Mouse (Mus musculus): Measurements from ENCODE around the gene Cgnl1. TPM values are rescaled to one million over a fixed set of nuclear protein-coding genes. Genes with fewer than 3 reads are reported as not detected.

Gene Cgnl1
- polyA plus RNA-seq, 1 experiment = 73.6 TPM

GRCm38 (mm10) chr9:71710776-71711175, 60.6 kb downstream of the Cgnl1 start:
- H3K27ac ChIP-seq (replicated peaks; ENCODE audit: low read depth, low read length) = no peak overlapping the region
- H3K4me3 ChIP-seq (ENCODE audit: insufficient read depth, low read depth, low read length) = no peak overlapping the region
- H3K4me1 ChIP-seq (ENCODE audit: control insufficient read depth, insufficient read depth, insufficient read length, low read length) = peaks cover 4% of the 10 kb centered on the region; the same call in 1 of the 2 replicates

- H3K4me3 ChIP-seq (ENCODE audit: insufficient read depth, low read depth, low read length) = no peak overlapping the region
- no peak overlapping the region for H3K27ac ChIP-seq (replicated peaks; ENCODE audit: low read depth, low read length)
- peaks cover 4% of the 10 kb centered on the region; the same call in 1 of the 2 replicates for H3K4me1 ChIP-seq (ENCODE audit: control insufficient read depth, insufficient read depth, insufficient read length, low read length)
These were observed 62.2 kb downstream of the Cgnl1 start for GRCm38 (mm10) chr9:71709199-71709598.

GRCm38 (mm10) chr9:71707989-71708388, 63.4 kb downstream of the Cgnl1 start:
- Histone ChIP-seq H3K4me1 (ENCODE audit: control insufficient read depth, insufficient read depth, insufficient read length, low read length) (peaks cover 4% of the 10 kb centered on the region; the same call in 1 of the 2 replicates), H3K4me3 (ENCODE audit: insufficient read depth, low read depth, low read length) (no peak overlapping the region), H3K27ac (replicated peaks; ENCODE audit: low read depth, low read length) (no peak overlapping the region)

- Histone ChIP-seq H3K4me3 (ENCODE audit: insufficient read depth, low read depth, low read length) (no peak overlapping the region), H3K4me1 (ENCODE audit: control insufficient read depth, insufficient read depth, insufficient read length, low read length) (no peaks in the 10 kb centered on the region), H3K27ac (replicated peaks; ENCODE audit: low read depth, low read length) (no peak overlapping the region)
These were observed 66.9 kb downstream of the Cgnl1 start for GRCm38 (mm10) chr9:71704332-71705014.

DNA sequence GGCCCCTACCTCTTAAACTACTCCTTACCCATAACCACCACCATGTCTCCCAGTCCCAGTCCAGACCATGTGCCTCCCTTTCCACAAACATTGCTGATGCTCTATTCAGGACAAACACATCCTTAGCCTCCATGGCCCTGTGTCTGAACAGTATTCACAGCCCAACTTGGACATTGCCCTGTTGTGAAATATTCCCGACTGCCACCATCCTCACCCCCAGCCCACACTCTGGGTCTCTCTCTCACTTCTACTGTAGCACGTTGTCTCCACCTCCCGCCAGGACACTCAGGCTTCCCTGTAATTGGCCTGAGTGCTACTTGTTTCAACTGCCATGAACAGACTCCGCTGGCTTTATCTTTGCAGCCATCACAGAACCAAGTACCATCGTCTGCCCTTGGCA, 72.3 kb downstream of the Cgnl1 start:
- H3K4me3 ChIP-seq (ENCODE audit: insufficient read depth, low read depth, low read length) = no peak overlapping the region
- peaks cover 20% of the 10 kb centered on the region for H3K4me1 ChIP-seq (ENCODE audit: control insufficient read depth, insufficient read depth, insufficient read length, low read length)
- no peak overlapping the region for H3K27ac ChIP-seq (replicated peaks; ENCODE audit: low read depth, low read length)

GRCm38 (mm10) chr9:71698116-71698515, 73.3 kb downstream of the Cgnl1 start:
- Histone ChIP-seq H3K4me1 (ENCODE audit: control insufficient read depth, insufficient read depth, insufficient read length, low read length) (peaks cover 24% of the 10 kb centered on the region), H3K27ac (replicated peaks; ENCODE audit: low read depth, low read length) (no peak overlapping the region; the same call in 1 of the 2 replicates), H3K4me3 (ENCODE audit: insufficient read depth, low read depth, low read length) (no peak overlapping the region)

DNA sequence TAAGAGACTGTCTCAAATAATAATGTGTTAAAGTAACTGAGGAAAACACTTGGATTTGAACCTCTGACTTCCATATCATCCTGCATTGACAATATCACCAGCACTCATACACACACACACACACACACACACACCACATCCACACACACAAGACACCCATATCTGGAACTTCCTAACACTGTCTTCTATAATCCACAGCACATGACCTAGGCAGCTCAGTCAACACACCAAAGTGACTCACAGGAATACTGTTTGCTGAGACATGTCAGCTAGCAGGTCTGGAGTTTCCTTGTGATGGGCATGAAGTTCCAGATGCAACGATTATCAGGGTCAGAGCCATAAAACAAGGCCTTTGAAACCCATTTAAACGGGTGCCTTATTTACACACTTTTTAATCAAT, 74.2 kb downstream of the Cgnl1 start:
- Histone ChIP-seq H3K4me3 (ENCODE audit: insufficient read depth, low read depth, low read length) (no peak overlapping the region), H3K4me1 (ENCODE audit: control insufficient read depth, insufficient read depth, insufficient read length, low read length) (peaks cover 28% of the 10 kb centered on the region), H3K27ac (replicated peaks; ENCODE audit: low read depth, low read length) (peak overlapping the region; percentile 43)

DNA sequence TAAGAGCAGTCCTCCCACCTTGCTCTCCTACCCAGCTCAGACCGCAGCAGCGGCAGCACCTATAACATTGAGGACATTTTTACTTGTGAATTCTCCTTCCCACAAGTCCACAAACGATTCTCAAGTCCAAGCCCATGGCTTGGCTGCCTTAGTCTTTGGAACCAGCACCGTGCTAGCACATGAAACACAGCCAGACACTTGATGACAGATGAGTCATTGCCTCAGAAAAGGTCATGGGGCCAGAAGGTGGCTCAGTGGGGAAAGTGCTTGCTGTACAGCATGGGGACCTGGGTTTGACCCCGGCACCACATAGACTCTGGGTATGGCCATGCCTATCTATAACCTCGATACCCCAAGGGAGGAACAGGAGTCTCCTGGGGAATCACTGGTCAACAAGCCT, 74.6 kb downstream of the Cgnl1 start:
- no peak overlapping the region for H3K4me3 ChIP-seq (ENCODE audit: insufficient read depth, low read depth, low read length)
- H3K4me1 ChIP-seq (ENCODE audit: control insufficient read depth, insufficient read depth, insufficient read length, low read length) = peaks cover 28% of the 10 kb centered on the region
- peak overlapping the region; percentile 45 for H3K27ac ChIP-seq (replicated peaks; ENCODE audit: low read depth, low read length)

DNA sequence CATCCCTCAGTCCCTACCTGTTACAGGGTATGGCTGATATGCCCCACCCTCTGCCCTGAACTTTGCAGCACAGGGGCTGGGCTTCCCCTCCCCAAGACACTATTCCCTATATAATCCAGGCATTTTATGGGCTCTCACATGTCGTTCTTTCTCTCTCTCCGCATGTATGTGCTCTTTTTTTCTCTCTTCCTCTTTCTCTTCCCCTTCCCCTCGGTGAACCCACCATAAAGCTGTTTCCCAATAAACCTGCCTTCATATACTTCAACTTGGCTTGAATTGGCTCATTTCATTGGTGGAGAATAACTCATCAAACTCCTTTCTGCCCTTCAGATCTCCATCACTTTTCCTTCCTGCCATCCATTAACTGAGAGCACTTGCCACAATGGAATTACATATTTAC, 76.3 kb downstream of the Cgnl1 start:
- H3K27ac ChIP-seq (replicated peaks; ENCODE audit: low read depth, low read length) = no peak overlapping the region
- peaks cover 34% of the 10 kb centered on the region for H3K4me1 ChIP-seq (ENCODE audit: control insufficient read depth, insufficient read depth, insufficient read length, low read length)
- H3K4me3 ChIP-seq (ENCODE audit: insufficient read depth, low read depth, low read length) = no peak overlapping the region

GRCm38 (mm10) chr9:71694223-71694622, 77.2 kb downstream of the Cgnl1 start:
- Histone ChIP-seq H3K27ac (replicated peaks; ENCODE audit: low read depth, low read length) (peak overlapping the region; percentile 10), H3K4me3 (ENCODE audit: insufficient read depth, low read depth, low read length) (no peak overlapping the region), H3K4me1 (ENCODE audit: control insufficient read depth, insufficient read depth, insufficient read length, low read length) (peaks cover 39% of the 10 kb centered on the region)

GRCm38 (mm10) chr9:71693771-71694170, 77.6 kb downstream of the Cgnl1 start:
- Histone ChIP-seq H3K4me3 (ENCODE audit: insufficient read depth, low read depth, low read length) (no peak overlapping the region), H3K27ac (replicated peaks; ENCODE audit: low read depth, low read length) (peak overlapping the region; percentile 10; the same call in 1 of the 2 replicates), H3K4me1 (ENCODE audit: control insufficient read depth, insufficient read depth, insufficient read length, low read length) (peaks cover 39% of the 10 kb centered on the region)

GRCm38 (mm10) chr9:71692165-71692564, 79.2 kb downstream of the Cgnl1 start:
- Histone ChIP-seq H3K4me3 (ENCODE audit: insufficient read depth, low read depth, low read length) (no peak overlapping the region), H3K27ac (replicated peaks; ENCODE audit: low read depth, low read length) (no peak overlapping the region), H3K4me1 (ENCODE audit: control insufficient read depth, insufficient read depth, insufficient read length, low read length) (peaks cover 38% of the 10 kb centered on the region)

GRCm38 (mm10) chr9:71689369-71690073, 81.9 kb downstream of the Cgnl1 start:
- Histone ChIP-seq H3K27ac (replicated peaks; ENCODE audit: low read depth, low read length) (no peak overlapping the region), H3K4me3 (ENCODE audit: insufficient read depth, low read depth, low read length) (no peak overlapping the region), H3K4me1 (ENCODE audit: control insufficient read depth, insufficient read depth, insufficient read length, low read length) (peaks cover 27% of the 10 kb centered on the region; the same call in 1 of the 2 replicates)

DNA sequence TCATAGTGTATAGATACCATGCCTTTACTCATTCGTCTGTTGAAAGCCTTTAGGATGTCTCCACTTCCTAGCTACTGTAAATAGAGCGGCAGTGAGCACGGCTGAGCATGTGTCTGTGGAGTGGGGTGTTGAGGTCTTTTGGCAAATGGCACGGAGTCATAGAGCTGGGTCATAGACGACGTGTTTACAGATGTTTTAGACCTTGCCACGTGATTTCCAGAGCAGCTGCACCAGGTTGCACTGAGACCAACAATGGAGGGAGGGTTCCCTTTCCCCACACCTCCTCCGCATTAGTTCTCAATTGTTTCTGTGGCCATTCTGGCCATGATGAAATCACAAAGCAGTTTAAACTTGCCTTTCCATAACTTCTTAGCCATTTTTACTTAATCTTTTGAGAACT, 84.9 kb downstream of the Cgnl1 start:
- Histone ChIP-seq H3K4me1 (ENCODE audit: control insufficient read depth, insufficient read depth, insufficient read length, low read length) (peaks cover 15% of the 10 kb centered on the region; the same call in 1 of the 2 replicates), H3K27ac (replicated peaks; ENCODE audit: low read depth, low read length) (no peak overlapping the region; the same call in 1 of the 2 replicates), H3K4me3 (ENCODE audit: insufficient read depth, low read depth, low read length) (no peak overlapping the region)

GRCm38 (mm10) chr9:71684772-71685171, 86.6 kb downstream of the Cgnl1 start:
- Histone ChIP-seq H3K4me1 (ENCODE audit: control insufficient read depth, insufficient read depth, insufficient read length, low read length) (peaks cover 7% of the 10 kb centered on the region; the same call in 1 of the 2 replicates), H3K4me3 (ENCODE audit: insufficient read depth, low read depth, low read length) (no peak overlapping the region), H3K27ac (replicated peaks; ENCODE audit: low read depth, low read length) (0 out of 2 replicates have a peak overlapping the region, but pooled peaks have one; percentile 26)
